ENCODE assay signal across 7 mouse cellular contexts in genomic region chr3:153904586-153904985, GRCm38 (mm10). TPM values are rescaled to one million over a fixed set of nuclear protein-coding genes. Genes with fewer than 3 reads are reported as not detected.
DNase-seq lines count a peak whose midpoint lies in the region; ATAC-seq and TF ChIP-seq lines count a peak whose summit lies in the region.

No protein-coding gene starts in this region.

- H3K27ac ChIP-seq in bone marrow, adult 2 months (ENCODE audit: control insufficient read depth, insufficient read depth, low read depth, low read length, poor library complexity), result no peak overlapping the region
- H3K27ac ChIP-seq in forebrain, embryonic 13.5 days, result no peak overlapping the region
- no peak overlapping the region for H3K27ac ChIP-seq in kidney, adult 2 months (ENCODE audit: insufficient read depth, low read depth, low read length)
- H3K27ac ChIP-seq in lung, embryonic 15.5 days, result no peak overlapping the region

- 54% methylated on average over 6 of the region's 6 CpGs for WGBS in bone marrow, adult 2 months
- WGBS in forebrain, embryonic 13.5 days, result 68% methylated on average over 6 of the region's 6 CpGs
- 47% methylated on average over 6 of the region's 6 CpGs for WGBS in kidney, adult 2 months
- WGBS in lung, embryonic 15.5 days, result 58% methylated on average over 6 of the region's 6 CpGs

- no peaks in the 10 kb centered on the region for H3K9me3 ChIP-seq in forebrain, embryonic 13.5 days (replicated peaks)
- H3K9me3 ChIP-seq in lung, embryonic 15.5 days, result no peaks in the 10 kb centered on the region

- TF ChIP-seq POLR2A in bone marrow, adult 2 months (IDR thresholded peaks at IDR 0.05; ENCODE audit: borderline replicate concordance, control insufficient read depth, low read depth, low read length), result no peak
- no peak for TF ChIP-seq POLR2A in kidney, adult 2 months (IDR thresholded peaks at IDR 0.05; ENCODE audit: low read depth, low read length)

- H3K9ac ChIP-seq in forebrain, embryonic 13.5 days, result no peak overlapping the region
- no peak overlapping the region for H3K9ac ChIP-seq in lung, embryonic 15.5 days

- no peaks in the 10 kb centered on the region; the same call in 1 of the 2 replicates for H3K4me1 ChIP-seq in bone marrow, adult 2 months (ENCODE audit: control insufficient read depth, insufficient read depth, low read length)
- peaks cover 19% of the 10 kb centered on the region for H3K4me1 ChIP-seq in forebrain, embryonic 13.5 days
- H3K4me1 ChIP-seq in kidney, adult 2 months (ENCODE audit: control insufficient read depth, insufficient read depth, low read length), result peaks cover 6% of the 10 kb centered on the region; the same call in 1 of the 2 replicates
- H3K4me1 ChIP-seq in lung, embryonic 15.5 days, result peaks cover 15% of the 10 kb centered on the region; the same call in 1 of the 2 replicates

- H3K4me2 ChIP-seq in forebrain, embryonic 13.5 days, result no peak overlapping the region
- H3K4me2 ChIP-seq in lung, embryonic 15.5 days, result no peak overlapping the region

- H3K4me3 ChIP-seq in bone marrow, adult 2 months (replicated peaks; ENCODE audit: control insufficient read depth, low read depth, low read length), result no peak overlapping the region
- H3K4me3 ChIP-seq in forebrain, embryonic 13.5 days, result no peak overlapping the region
- no peak overlapping the region for H3K4me3 ChIP-seq in kidney, adult 2 months (ENCODE audit: insufficient read depth, low read depth, low read length)
- no peak overlapping the region for H3K4me3 ChIP-seq in lung, embryonic 15.5 days

- peaks cover 64% of the 10 kb centered on the region for H3K36me3 ChIP-seq in forebrain, embryonic 13.5 days (ENCODE audit: poor library complexity, severe bottlenecking)
- peaks cover 17% of the 10 kb centered on the region for H3K36me3 ChIP-seq in kidney, adult 2 months (ENCODE audit: control insufficient read depth, insufficient read depth, low read length)
- peaks cover 64% of the 10 kb centered on the region for H3K36me3 ChIP-seq in lung, embryonic 15.5 days

- TF ChIP-seq CTCF in bone marrow, adult 2 months (IDR thresholded peaks at IDR 0.05; ENCODE audit: control insufficient read depth, insufficient read depth, low read length), result peak; percentile 60
- TF ChIP-seq CTCF in kidney, adult 2 months (conservative IDR thresholded peaks at IDR 0.05; ENCODE audit: insufficient read depth, insufficient read length, low read depth, low read length), result peak; percentile 89

- no peaks in the 10 kb centered on the region for H3K27me3 ChIP-seq in forebrain, embryonic 13.5 days
- H3K27me3 ChIP-seq in kidney, adult 2 months (replicated peaks; ENCODE audit: control insufficient read depth, insufficient read depth, low read length), result no peaks in the 10 kb centered on the region
- H3K27me3 ChIP-seq in lung, embryonic 15.5 days, result no peaks in the 10 kb centered on the region

- peak; percentile 47 for DNase-seq in thymus, postnatal 14 days
- no peak for DNase-seq in thymus, adult 18-20 months
- peak; percentile 75 for DNase-seq in kidney, adult 2 months
- DNase-seq in right cerebral cortex, postnatal 10 days (ENCODE audit: low spot score in 2 of 2), result peak; percentile 55 to 58

- 0 out of 2 replicates have a peak, but pooled peaks have one; percentile 31 for ATAC-seq in forebrain, embryonic 13.5 days
- peak; percentile 64; the same call in 1 of the 2 replicates for ATAC-seq in lung, embryonic 15.5 days (ENCODE audit: borderline replicate concordance, extremely low read depth, low FRiP score, low TSS enrichment)

RNA-seq across cellular contexts. Expression of gene Msh4, which starts 1.4 kb away (rescaled TPM):
- polyA plus RNA-seq in bone marrow, adult 2 months (2011; ENCODE audit: insufficient read depth, insufficient read length, low replicate concordance, missing spikeins), result 0.99 TPM in 1 of 2 replicates, not detected in the other
- polyA plus RNA-seq in forebrain, embryonic 13.5 days (2015; fragmentation: Nextera tagmentation; extraction: Ambion mirVana), result 0.13 and 0.14 TPM in 2 replicates
- 0.04 and 0.06 TPM in 2 replicates for polyA plus RNA-seq in kidney, adult 2 months (2012; rRNA removed)
- 0.06 and 0.11 TPM in 2 replicates for polyA plus RNA-seq in lung, embryonic 15.5 days (2015; fragmentation: Nextera tagmentation; extraction: Ambion mirVana)

RNA-seq across cellular contexts. Expression of gene Rabggtb, which starts 8.2 kb away (rescaled TPM):
- polyA plus RNA-seq in bone marrow, adult 2 months (2011; ENCODE audit: insufficient read depth, insufficient read length, low replicate concordance, missing spikeins), result 75.6 and 75.8 TPM in 2 replicates
- polyA plus RNA-seq in forebrain, embryonic 13.5 days (2015; fragmentation: Nextera tagmentation; extraction: Ambion mirVana), result 47.0 and 48.6 TPM in 2 replicates
- 45.7 and 50.9 TPM in 2 replicates for polyA plus RNA-seq in kidney, adult 2 months (2012; rRNA removed)
- polyA plus RNA-seq in lung, embryonic 15.5 days (2015; fragmentation: Nextera tagmentation; extraction: Ambion mirVana), result 48.6 and 49.6 TPM in 2 replicates

RNA-seq across cellular contexts. Expression of gene Acadm, which starts 39.8 kb away (rescaled TPM):
- 34.9 and 65.8 TPM in 2 replicates for polyA plus RNA-seq in bone marrow, adult 2 months (2011; ENCODE audit: insufficient read depth, insufficient read length, low replicate concordance, missing spikeins)
- polyA plus RNA-seq in forebrain, embryonic 13.5 days (2015; fragmentation: Nextera tagmentation; extraction: Ambion mirVana), result 37.1 and 37.9 TPM in 2 replicates
- 383 and 404 TPM in 2 replicates for polyA plus RNA-seq in kidney, adult 2 months (2012; rRNA removed)
- polyA plus RNA-seq in lung, embryonic 15.5 days (2015; fragmentation: Nextera tagmentation; extraction: Ambion mirVana), result 53.2 and 60.5 TPM in 2 replicates

Comparison
In these comparisons a context has a peak if more than half of its experiments do, and no peak if none do; other contexts are left out.
1. DNase-seq: peak in thymus, postnatal 14 days (single experiment), kidney, adult 2 months (single experiment) and right cerebral cortex, postnatal 10 days (2 of 2); none in thymus, adult 18-20 months (0 of 2).